Mouse (Mus musculus): ENCODE data around the gene Ice1. TPM values are rescaled to one million over a fixed set of nuclear protein-coding genes. Genes with fewer than 3 reads are reported as not detected.

Gene Ice1
- total and polyA plus RNA-seq, 2 experiments from 2014 or later: 25.4 to 77.4 TPM

- no peak overlapping the region for H3K4me3 ChIP-seq (ENCODE audit: low read depth, low read length)
- no peak overlapping the region for H3K9ac ChIP-seq (replicated peaks; ENCODE audit: low read length, poor library complexity, severe bottlenecking)
- no peaks in the 10 kb centered on the region for H3K27me3 ChIP-seq (ENCODE audit: insufficient read depth, low read length)
- WGBS: 84% methylated on average over 4 of the region's 4 CpGs
- peak; percentile 61 for DNase-seq (ENCODE audit: low spot score)
- peak; percentile 67 for TF ChIP-seq CTCF (IDR thresholded peaks at IDR 0.05)
- ATAC-seq (ENCODE audit: low FRiP score): 0 out of 2 replicates have a peak, but pooled peaks have one; percentile 20
- H3K4me2 ChIP-seq (ENCODE audit: low read depth, low read length, poor library complexity, severe bottlenecking): no peak overlapping the region
- no peak overlapping the region for H3K27ac ChIP-seq (ENCODE audit: low read depth, low read length)
- peaks cover 3% of the 10 kb centered on the region; the same call in 1 of the 2 replicates for H3K36me3 ChIP-seq (ENCODE audit: insufficient read depth, low read length)
- no peaks in the 10 kb centered on the region for H3K4me1 ChIP-seq (ENCODE audit: insufficient read depth, low read length)
- no peaks in the 10 kb centered on the region for H3K9me3 ChIP-seq (ENCODE audit: low read length)
These were observed 55.9 kb downstream of the Ice1 start for GRCm38 (mm10) chr13:70581509-70581908.

- H3K9ac ChIP-seq (replicated peaks; ENCODE audit: low read length, poor library complexity, severe bottlenecking): no peak overlapping the region
- no peak for TF ChIP-seq CTCF (IDR thresholded peaks at IDR 0.05)
- no peak overlapping the region for H3K4me3 ChIP-seq (ENCODE audit: low read depth, low read length)
- DNase-seq (ENCODE audit: low spot score) (no peak), ATAC-seq (ENCODE audit: low FRiP score) (no peak)
- H3K4me2 ChIP-seq (ENCODE audit: low read depth, low read length, poor library complexity, severe bottlenecking): no peak overlapping the region
- no peaks in the 10 kb centered on the region for H3K27me3 ChIP-seq (ENCODE audit: insufficient read depth, low read length)
- no peaks in the 10 kb centered on the region for H3K4me1 ChIP-seq (ENCODE audit: insufficient read depth, low read length)
- WGBS: 85% methylated on average over 1 of the region's 1 CpGs
- no peak overlapping the region for H3K27ac ChIP-seq (ENCODE audit: low read depth, low read length)
- H3K9me3 ChIP-seq (ENCODE audit: low read length): no peaks in the 10 kb centered on the region
- no peaks in the 10 kb centered on the region for H3K36me3 ChIP-seq (ENCODE audit: insufficient read depth, low read length)
These were observed 63.2 kb downstream of the Ice1 start for GRCm38 (mm10) chr13:70574216-70574615.

GRCm38 (mm10) chr13:70567889-70568288 is 69.5 kb downstream of the Ice1 start:
- H3K4me1 ChIP-seq (ENCODE audit: insufficient read depth, low read length): no peaks in the 10 kb centered on the region
- no peaks in the 10 kb centered on the region for H3K27me3 ChIP-seq (ENCODE audit: insufficient read depth, low read length)
- H3K36me3 ChIP-seq (ENCODE audit: insufficient read depth, low read length): no peaks in the 10 kb centered on the region
- H3K4me3 ChIP-seq (ENCODE audit: low read depth, low read length): no peak overlapping the region
- no peak for TF ChIP-seq CTCF (IDR thresholded peaks at IDR 0.05)
- WGBS: 91% methylated on average over 2 of the region's 2 CpGs
- DNase-seq (ENCODE audit: low spot score): no peak
- H3K4me2 ChIP-seq (ENCODE audit: low read depth, low read length, poor library complexity, severe bottlenecking): no peak overlapping the region
- ATAC-seq (ENCODE audit: low FRiP score): no peak
- H3K27ac ChIP-seq (ENCODE audit: low read depth, low read length): no peak overlapping the region
- no peaks in the 10 kb centered on the region for H3K9me3 ChIP-seq (ENCODE audit: low read length)
- H3K9ac ChIP-seq (replicated peaks; ENCODE audit: low read length, poor library complexity, severe bottlenecking): no peak overlapping the region

- TF ChIP-seq CTCF (IDR thresholded peaks at IDR 0.05): no peak
- no peak for ATAC-seq (ENCODE audit: low FRiP score)
- Histone ChIP-seq H3K9ac (replicated peaks; ENCODE audit: low read length, poor library complexity, severe bottlenecking) (no peak overlapping the region), H3K4me1 (ENCODE audit: insufficient read depth, low read length) (no peaks in the 10 kb centered on the region), H3K27me3 (ENCODE audit: insufficient read depth, low read length) (no peaks in the 10 kb centered on the region), H3K9me3 (ENCODE audit: low read length) (no peaks in the 10 kb centered on the region), H3K36me3 (ENCODE audit: insufficient read depth, low read length) (no peaks in the 10 kb centered on the region), H3K4me2 (ENCODE audit: low read depth, low read length, poor library complexity, severe bottlenecking) (no peak overlapping the region), H3K4me3 (ENCODE audit: low read depth, low read length) (no peak overlapping the region), H3K27ac (ENCODE audit: low read depth, low read length) (no peak overlapping the region)
- WGBS: 68% methylated on average over 5 of the region's 5 CpGs
- DNase-seq (ENCODE audit: low spot score): no peak
These were observed 84.0 kb downstream of the Ice1 start for GRCm38 (mm10) chr13:70553456-70553855.

GRCm38 (mm10) chr13:70547457-70547856 is 90.0 kb downstream of the Ice1 start:
- H3K4me1 ChIP-seq (ENCODE audit: insufficient read depth, low read length): no peaks in the 10 kb centered on the region
- no peak overlapping the region for H3K4me3 ChIP-seq (ENCODE audit: low read depth, low read length)
- WGBS: 23% methylated on average over 3 of the region's 3 CpGs
- no peak overlapping the region for H3K4me2 ChIP-seq (ENCODE audit: low read depth, low read length, poor library complexity, severe bottlenecking)
- no peak overlapping the region for H3K27ac ChIP-seq (ENCODE audit: low read depth, low read length)
- H3K9me3 ChIP-seq (ENCODE audit: low read length): no peaks in the 10 kb centered on the region
- DNase-seq (ENCODE audit: low spot score) (no peak), ATAC-seq (ENCODE audit: low FRiP score) (peak; percentile 44; the same call in 1 of the 2 replicates)
- no peak overlapping the region for H3K9ac ChIP-seq (replicated peaks; ENCODE audit: low read length, poor library complexity, severe bottlenecking)
- H3K27me3 ChIP-seq (ENCODE audit: insufficient read depth, low read length): no peaks in the 10 kb centered on the region
- H3K36me3 ChIP-seq (ENCODE audit: insufficient read depth, low read length): no peaks in the 10 kb centered on the region
- no peak for TF ChIP-seq CTCF (IDR thresholded peaks at IDR 0.05)

GRCm38 (mm10) chr13:70545261-70545660 is 92.2 kb downstream of the Ice1 start:
- H3K4me2 ChIP-seq (ENCODE audit: low read depth, low read length, poor library complexity, severe bottlenecking): no peak overlapping the region
- WGBS: 5% methylated on average over 1 of the region's 1 CpGs
- H3K4me1 ChIP-seq (ENCODE audit: insufficient read depth, low read length): no peaks in the 10 kb centered on the region
- H3K4me3 ChIP-seq (ENCODE audit: low read depth, low read length): no peak overlapping the region
- no peaks in the 10 kb centered on the region for H3K9me3 ChIP-seq (ENCODE audit: low read length)
- TF ChIP-seq CTCF (IDR thresholded peaks at IDR 0.05): peak; percentile 77
- no peak overlapping the region for H3K27ac ChIP-seq (ENCODE audit: low read depth, low read length)
- DNase-seq (ENCODE audit: low spot score) (peak; percentile 66), ATAC-seq (ENCODE audit: low FRiP score) (no peak)
- no peak overlapping the region for H3K9ac ChIP-seq (replicated peaks; ENCODE audit: low read length, poor library complexity, severe bottlenecking)
- H3K36me3 ChIP-seq (ENCODE audit: insufficient read depth, low read length): no peaks in the 10 kb centered on the region
- H3K27me3 ChIP-seq (ENCODE audit: insufficient read depth, low read length): no peaks in the 10 kb centered on the region
